Mouse (Mus musculus) thymus, postnatal 14 days (tissue): ENCODE measurements at regions not wholly inside any gene's neighbourhood (a gene's known extent, or its start where the extent isn't known, plus 50 kb on each side); places are given as distances from the start of the nearest gene placed in this dataset.

Experiments used
- DNase-seq: peaks from one replicate; pipeline ENCODE4 v3.0.0; 2021

DNA sequence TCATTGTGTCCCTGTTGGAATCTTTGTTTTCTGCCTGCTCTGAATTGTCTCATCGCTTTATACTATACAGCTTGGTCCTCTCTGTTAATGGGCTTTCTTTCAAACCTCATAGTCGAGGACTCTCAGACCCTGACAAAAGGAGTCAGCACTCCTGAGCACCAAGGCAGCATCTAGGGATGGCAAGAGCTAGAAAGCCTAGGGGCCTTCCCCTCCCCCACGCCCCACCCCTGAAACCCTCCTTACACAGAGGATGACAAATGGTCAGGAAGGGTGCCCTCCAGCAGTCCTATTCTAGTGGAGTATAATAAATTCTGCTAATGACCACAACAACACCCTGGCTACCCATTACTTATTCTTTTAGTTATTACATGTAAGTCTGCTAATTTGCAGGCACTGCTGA, 74.4 kb downstream of the Tbx19 start:
- DNase-seq, result no peak

DNA sequence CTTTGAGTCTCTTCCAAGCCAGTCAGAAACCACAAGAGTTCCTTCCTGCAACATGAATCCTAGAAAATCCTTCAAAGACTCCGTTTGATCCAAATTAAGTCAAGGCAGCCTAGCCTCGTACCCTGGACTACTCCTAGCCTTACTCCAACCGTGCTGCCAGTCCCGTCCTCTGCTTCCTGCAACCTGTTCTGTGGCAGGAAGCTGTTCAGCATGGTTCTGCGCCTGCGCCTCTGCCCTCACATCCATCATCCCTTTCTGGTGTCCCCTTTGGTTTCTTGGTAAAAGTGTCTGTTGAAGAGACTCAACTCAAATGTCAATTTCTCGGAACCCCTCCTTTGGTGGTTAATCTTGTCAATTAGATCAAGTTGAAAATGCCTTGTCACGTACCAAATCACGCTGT, 75.8 kb downstream of the Tbx19 start:
- DNase-seq, result no peak

DNA sequence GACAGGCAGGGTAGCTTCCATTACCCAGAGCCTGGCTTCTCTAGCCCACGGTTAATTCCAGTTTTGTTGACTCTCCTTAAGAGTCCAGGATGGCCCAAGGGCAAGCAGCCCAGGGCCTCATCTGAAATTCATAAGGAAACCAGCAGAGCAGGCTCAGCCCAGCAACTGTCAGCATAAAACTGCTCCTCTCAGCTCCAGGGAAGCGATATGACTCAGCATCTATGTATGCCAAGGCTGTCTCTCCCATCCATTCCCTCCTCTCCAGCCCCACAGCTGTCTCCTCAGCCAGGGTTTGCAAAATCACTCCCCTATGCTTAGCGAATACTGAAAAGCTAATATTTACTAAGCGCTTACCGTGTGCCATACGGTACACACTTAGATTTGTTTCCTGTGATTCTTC, 76.4 kb downstream of the Tbx19 start:
- no peak for DNase-seq

DNA sequence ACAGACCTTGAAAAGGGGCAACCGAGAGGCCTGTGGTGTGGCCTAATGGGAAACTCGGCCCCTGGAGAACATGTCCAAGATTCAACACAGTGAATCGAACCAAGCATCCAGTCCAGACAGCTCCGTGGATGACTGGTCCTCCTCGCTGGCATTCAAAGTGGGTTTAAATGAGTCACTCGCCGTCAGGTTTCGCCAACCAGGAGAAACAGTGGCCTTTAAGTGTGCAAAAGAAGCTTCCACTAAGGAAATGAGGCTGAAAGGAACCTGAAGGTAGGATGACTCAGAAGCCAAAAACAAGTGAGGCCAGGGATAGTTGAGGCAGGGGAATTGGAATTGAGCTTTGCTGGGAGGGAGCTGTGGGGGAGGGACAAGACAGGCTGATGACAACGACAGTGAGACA, 80.2 kb downstream of the Tbx19 start:
- no peak for DNase-seq

DNA sequence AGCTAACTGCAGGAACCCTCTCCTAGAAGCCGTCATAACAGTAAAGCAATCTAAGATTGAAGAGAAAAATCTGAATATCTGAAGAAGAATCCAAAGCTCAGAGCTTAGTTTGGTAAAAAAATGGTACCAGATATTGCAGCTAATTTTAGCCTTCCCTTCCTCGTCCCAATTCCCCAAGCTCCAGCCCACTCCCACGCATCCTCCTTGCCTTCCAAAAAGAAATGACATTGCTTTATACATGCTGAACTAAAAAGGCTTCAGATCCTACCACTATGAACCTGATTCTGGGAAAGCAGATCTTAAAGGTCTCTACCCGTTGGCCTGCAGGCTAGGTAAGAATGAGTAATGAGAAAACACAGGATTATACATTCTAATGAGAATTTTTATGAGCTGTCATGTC, 83.3 kb downstream of the Tbx19 start:
- DNase-seq, result no peak

DNA sequence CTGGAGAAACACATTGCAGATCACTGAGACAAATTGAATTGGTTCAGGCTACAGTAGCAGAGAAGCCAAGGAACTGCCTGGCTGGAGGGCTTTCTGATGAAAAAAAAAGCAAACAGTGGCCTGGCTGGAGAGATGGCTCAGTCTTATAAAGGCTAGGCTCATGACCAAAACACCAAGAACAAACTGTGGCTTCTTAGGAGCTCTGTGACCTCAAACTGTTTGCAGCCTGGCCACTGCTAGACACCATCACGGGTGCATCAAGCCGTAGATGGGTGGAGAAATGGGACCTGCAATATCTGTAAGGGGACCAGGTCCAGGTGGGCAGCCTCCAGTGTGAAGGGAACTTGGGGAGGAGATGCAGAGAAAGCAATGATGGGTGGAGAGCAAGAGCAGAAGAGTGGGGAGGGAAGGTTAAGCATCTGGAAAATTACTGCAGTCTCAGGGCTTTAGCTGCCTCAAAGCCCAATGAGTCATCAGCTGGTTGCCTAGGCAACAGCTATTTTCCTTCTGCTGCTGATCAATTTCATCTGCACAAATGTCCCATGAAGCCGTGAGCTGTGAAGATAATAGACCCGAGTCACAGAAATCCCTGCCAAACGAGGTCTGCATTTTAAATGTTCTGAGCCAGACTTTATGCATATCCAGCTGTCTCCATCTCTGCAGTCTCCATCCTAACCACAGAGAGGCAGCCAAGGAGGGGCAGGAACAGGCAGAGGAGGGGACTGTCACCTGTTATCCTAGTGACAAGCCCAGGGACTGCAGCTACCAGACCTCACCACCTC, 85.1 kb downstream of the Tbx19 start:
- no peak for DNase-seq

DNA sequence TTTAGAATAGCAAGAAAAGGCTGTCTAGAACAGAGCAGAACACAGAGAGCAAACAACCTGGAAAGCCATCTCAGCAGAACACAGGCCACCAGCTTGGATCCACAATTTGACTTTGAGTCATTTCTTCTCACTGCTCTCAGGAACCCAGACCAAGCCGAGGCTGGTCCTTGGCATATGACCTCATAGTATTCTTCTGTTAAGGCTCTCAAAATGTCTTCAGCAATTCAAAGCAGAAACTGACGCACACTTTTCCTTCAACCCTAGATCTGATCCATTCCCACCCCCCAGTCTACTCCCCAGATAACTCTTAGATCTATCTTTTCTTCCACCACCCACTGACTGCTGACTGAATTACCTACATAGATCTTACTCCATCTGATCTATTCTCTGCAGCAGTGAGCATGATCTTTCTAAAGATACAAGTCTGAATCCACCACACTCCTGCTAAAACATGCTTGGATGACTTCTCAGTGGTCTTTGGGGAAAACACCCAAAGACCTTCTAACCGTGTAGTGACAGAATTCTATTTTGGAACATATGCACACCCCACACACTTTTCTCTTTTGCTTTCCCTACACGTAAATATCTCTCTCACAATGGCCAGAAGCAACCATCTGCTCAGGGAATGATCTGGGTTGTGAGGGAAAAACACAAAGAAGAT, 88.6 kb downstream of the Tbx19 start:
- DNase-seq, result no peak

DNA sequence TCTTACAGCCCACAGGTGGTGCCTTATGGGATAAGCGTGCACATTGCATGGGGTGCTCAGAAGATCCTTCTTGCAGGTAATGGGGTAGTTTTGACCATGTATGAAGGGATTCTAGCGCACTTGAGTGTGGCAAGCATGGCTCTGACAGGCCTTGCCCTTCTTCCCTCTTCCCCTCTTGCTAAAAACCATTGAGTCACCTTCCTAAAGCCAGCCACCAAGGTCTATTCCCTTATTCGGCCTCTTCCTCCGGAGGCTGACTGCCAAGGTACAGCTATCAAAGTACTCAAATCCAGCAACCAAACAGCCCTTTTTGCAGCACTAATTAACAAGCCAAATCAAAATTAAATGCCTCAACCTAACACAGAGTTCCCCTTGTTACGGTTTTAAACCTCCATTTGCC, 95.6 kb downstream of the Tbx19 start:
- DNase-seq, result no peak

DNA sequence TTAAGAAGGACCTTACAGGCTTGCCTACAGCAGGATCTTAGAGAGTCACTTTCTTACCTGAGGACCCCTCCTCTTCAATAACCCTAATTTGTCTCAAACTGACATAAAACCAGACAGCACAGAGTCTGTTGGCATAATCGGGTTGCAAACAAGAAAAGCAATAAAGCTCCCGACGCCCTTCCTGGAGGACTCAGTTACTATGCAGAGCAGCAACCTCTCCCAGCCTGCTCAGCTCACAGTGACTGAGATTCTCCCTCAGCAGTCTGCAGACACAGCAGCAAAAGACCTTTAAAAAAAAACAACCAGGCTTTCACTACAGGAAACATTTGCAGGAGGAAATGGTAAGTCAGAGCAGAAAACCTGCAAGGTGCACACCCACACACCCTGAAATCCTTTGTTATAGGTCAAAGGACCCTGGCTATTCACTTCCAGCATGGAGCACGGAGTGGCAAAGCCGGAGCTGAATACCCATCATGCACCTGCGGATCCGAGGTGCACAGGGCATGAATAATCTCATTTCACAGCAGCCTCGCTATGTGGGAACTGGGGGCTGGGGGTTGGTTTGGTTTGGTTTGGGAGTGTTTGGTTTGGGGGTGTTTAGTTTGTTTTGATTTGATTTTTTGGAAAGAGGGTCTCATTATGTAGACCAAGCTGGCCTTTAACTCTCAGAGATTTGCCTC, 97.6 kb downstream of the Tbx19 start:
- DNase-seq, result no peak

DNA sequence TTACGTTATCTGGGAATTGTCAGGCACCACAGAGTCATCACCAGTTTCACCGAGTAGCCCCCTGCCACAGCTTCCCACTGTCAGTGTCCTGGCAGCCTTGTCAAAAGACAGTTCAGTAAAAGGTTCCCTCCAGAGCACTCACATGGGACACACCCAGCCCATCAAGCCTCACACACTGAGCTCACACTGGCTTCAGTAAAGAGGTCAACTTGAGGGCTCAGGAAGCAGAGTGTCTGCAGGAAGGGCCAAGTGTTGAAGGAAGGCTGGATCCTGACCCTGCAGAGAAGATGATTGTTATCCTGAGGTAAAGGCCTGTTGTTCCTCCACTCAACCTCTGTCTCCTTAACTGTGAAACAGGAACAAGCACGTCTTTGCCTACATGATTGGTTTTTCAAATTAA, 99.2 kb downstream of the Tbx19 start:
- DNase-seq, result no peak

DNA sequence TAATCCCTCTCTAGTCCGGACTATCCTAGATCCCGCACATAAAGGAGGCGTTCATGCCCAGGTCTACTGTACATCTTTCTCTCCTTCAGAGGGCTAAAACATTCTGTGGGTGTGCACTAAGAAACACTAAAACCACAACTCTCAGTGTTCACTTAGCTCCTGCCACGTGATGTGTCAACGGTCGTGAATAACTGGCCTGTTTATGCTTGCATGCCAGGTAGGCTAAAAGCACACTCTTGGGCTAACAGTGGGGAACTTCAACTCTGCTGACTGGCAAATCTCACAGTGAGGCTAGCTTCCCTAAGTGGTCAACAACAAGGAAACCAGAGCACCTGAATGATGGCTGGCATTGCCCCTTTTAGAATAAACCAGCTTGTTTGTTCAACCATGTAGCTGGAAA, 106.3 kb downstream of the Tbx19 start:
- no peak for DNase-seq

DNA sequence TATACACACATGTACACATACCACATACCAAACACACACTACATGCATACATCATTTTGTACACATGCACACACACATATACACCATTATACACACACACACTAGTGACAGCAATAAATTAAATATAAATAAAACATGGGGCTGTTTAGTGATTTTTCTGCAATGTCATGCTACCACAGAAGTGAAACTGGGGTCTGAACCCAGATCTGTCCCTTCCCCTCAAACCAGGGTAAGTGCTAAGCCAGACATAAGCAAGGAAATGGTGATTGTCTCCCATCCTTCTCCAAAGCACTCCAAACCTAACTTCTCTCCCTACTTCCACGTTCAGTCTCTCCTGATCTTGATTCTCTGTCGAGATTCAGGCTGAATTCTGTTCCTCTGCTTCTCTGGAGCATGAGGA, 109.3 kb downstream of the Tbx19 start:
- no peak for DNase-seq

DNA sequence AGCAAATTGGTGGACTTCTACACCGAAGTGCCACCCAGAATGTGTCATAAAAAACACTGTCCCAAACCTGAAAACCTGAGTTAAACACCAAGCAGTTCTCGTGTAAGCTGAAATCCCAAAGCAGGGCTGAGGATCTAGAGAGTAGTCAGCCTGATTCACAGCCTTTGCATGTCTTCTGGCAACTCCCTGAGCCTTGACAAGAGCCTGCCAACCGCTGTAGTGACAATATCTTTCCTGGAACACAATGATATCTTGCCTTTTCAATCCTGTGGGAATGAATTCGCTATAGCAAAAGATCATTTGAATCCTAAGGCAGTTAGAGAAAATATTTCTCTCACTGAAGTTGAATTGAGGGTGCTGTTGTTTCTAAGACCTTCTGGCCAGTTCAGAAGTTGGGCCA, 110.4 kb downstream of the Tbx19 start:
- no peak for DNase-seq

DNA sequence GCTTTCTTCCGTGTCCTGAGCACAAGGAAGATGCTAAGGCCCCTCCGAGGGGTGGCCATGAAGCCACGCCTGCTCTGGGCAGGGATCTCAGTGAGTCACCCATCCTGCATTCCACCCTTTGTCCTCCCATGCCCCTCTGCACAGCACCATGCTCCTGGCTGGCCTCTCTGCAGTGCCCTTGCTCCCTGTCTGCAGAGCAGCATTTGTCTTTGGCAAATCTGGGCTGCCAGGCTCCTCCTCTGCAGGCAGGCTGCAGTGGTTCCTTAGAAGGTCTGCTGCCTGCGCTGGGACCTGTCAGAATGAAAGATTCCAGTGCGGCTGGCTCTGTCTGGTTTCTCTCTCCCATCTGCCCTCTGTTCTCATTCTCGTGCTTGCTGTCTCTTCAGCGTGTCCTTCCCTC, 111.3 kb upstream of the Xcl1 start:
- DNase-seq, result no peak

DNA sequence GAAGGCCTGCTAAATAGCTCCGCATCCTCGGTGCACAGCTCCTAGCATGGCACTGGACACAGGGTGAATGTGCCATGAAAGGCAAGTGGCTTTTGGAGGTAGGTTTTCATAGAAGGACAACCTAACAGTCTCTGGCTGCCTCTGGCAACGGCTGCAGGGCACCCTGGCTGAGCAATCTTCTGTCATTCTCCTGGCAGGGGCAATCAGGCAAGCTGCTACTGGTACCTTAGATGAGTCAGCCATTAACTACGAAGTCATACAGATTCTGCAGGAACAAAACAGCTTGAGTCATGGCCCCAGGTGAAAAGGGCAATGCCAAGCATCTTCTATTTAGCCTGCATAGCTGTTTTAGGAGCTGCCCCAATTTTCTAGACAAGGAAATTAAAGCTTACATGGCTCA, 110.7 kb upstream of the Xcl1 start:
- no peak for DNase-seq

DNA sequence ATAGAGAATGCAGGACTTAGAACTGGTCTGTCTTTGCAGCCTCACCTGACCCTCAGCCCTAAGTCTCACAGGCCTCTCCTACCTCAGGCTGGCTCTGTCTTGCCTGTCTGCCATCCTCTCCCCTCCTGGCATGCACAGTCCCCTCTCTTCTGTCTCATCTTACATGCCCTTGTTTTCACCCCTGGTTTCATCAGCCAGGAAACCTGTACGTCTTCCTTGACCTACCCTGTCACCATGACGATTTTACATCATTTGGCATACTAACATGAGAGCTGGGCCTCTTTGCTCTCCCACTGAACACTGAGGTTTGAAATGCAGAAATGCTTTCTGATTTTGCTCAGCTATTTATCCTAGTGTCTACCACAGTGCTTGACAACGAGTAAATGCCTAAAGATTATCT, 108.0 kb upstream of the Xcl1 start:
- DNase-seq, result no peak

DNA sequence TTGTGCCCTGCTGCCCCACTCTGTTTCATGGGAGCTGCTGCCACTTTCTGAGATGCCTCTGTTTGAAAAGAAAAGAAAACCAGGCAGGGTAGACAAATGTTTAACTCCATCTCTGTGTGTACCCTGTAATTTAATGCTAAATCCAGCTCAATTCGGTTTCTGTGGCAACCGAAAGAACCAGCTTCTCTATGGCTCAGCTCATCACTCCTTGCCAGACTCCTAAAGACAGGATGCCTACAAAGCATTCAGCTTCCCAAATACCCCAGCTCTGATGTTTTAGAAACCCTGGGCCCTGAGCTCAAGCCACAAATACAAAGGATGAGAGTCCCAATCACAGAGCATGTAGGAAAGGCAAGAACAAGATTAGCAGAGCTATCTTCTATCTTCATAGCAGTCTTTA, 106.8 kb upstream of the Xcl1 start:
- DNase-seq, result no peak

DNA sequence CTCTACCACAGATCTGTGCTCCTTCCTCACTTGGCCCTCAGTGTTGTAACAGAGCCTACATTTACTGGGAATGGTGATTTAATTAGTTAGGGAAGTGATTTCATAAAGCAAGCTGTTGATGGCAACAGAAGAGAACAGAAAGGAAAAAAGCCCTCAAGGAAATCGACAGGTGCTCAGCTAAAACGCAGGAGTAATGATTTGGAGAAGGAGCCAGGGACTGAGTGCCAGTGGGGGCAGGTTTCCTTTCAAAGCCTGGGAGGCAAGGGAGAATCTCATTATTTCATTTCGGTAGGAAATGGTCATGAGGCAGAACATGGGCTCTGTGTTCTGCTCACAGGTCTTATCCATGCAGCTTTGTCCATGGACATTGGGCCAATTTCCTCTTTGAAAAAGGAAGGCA, 101.3 kb upstream of the Xcl1 start:
- DNase-seq, result no peak

DNA sequence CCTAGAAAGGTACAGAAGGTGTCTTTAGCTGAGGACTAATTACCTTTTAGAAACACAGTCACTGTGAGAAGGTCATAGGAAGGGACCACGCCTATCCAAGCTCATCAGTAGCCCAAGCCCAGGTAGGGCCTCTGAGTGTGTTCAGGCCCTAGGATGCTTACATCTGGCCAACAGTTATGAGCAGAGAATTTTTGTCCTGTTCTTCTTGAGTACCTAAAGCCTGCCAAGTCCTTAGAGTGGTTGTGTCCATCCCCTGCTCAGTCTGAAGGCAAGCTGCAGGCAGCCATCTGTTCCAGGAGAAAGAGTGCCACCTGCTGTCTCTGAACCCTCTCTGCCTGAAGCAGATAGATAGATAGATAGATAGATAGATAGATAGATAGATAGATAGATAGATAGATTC, 100.3 kb upstream of the Xcl1 start:
- no peak for DNase-seq

DNA sequence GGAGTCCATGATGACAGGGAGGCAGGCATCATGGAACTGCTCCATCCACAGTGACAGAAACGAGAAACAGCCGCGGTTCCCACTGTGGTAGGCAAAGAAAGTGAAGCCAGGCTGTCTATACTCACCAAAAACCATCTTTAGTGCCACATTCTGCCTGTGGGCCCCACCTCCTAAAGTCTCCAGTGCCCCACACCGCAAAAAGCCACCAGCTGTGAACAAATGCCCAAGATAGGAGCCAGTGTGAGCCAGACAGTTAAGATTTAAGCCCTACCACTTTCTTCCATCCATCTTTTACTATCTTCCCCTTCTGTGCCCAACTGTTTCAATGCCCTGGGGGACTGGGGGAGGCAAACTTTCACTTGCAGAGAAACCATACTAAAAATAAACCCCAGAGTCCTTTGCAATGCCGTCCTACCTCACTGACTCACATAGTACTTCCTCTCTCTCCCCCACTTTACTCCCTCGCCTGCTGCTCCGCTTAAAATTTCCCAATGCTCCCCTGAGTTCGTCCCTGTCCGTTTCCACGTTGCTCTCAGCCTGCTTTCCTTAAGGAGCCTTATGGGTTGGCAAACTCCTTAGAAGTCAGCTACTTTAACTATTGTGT, 85.7 kb upstream of the Xcl1 start:
- no peak for DNase-seq

DNA sequence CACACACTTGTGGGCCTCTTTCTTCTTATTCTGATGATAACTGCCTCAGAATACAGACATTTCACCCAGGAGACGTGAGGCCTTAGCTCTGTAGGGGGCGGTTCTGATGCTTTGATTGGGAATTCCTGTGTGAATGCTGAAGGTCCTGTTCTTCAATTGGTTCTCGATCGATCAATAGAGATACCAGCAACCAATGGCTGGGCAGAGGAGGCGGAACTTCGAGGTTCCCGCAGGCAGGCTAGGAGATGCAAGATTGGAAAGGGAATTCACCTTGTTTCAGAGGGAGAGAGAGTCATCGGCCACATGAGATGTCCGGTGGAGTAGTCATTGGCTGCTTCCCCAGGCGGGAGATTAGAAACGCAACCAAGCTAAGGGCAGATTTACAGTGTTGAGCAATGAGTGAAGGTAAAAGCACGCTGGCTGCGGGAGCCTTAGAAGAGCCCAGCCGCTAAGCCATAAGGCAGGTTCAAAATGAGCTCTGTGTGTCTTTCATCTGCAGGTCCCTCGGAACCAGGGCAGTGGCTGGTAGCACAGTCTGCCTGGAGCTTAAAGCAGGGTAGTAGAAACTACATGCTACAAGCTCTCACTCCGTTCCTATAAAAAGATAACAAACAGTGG, 83.5 kb upstream of the Xcl1 start:
- DNase-seq, result no peak

DNA sequence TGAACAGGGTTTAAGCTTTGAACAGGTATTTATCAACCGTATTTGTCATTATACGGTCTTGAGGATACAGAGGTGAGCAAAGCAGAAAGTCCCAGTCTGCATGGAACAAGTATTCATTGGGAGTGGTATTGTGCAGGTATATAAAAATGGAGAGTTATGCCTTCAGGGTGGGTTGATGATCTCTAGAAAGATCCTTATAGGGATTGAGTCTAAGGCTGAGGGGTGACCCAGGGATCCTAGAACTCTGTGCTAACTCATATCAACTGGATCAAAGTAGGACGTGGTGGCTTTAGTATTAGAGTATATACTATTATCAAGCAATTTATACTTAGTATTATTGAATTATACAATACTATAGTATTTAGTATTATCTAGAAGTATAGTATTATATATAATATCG, 82.9 kb upstream of the Xcl1 start:
- DNase-seq, result no peak

DNA sequence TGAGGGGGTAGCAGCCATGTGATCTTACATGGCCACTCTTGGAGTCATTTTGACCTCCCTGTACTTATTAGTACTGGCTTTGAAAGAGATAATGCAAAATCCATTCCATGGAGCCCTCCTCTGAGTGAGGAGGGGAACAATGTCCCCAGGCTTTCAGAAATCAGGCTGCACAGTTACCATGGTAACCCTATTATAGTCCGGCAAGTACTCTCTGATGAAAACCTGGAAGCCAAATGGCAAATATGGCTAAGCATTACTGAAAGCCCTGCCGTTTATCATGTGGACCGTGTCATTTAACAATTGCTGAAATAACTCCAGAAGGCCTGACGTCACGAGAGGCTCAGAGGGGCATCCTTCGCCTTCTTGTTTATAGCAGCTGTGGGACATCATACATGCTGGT, 82.5 kb upstream of the Xcl1 start:
- no peak for DNase-seq

DNA sequence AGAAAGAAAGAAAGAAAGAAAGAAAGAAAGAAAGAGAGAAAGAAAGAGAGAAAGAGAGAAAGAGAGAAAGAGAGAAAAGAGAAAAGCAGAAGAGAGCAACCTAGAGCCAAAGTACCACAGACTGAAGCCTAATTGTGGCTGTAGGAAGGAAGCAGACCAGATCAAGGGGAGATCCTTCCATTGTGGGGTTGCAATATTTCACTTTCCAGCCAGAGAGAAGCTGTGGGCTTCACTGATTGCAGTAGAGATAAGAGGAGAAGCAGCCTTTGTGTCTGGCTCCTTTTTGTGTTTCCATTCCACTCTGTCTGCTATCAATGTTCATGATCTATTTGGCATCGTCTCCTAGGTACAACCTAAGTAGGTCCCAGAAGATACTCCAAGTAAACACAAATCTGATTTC, 79.0 kb upstream of the Xcl1 start:
- no peak for DNase-seq
